Mouse (Mus musculus) right cerebral cortex, postnatal 36 days (tissue): ENCODE data around the gene Zcchc24.

Experiments used
- DNase-seq, 2 experiments: peaks; one replicate each; pipeline ENCODE4 v3.0.0; 2022; ENCODE audit warnings: low spot score in 2 of 2, mixed read lengths in 1 of 2

Gene Zcchc24

GRCm38 (mm10) chr14:25747996-25748756, 20.7 kb downstream of the Zcchc24 start:
- DNase-seq: no peak

- DNase-seq: no peak
These were observed 21.6 kb downstream of the Zcchc24 start for GRCm38 (mm10) chr14:25746971-25747945.

- no peak for DNase-seq
These were observed 22.5 kb downstream of the Zcchc24 start for GRCm38 (mm10) chr14:25746371-25746770.

GRCm38 (mm10) chr14:25745365-25746184, 23.3 kb downstream of the Zcchc24 start:
- no peak for DNase-seq

GRCm38 (mm10) chr14:25742943-25743342, 25.9 kb downstream of the Zcchc24 start:
- no peak for DNase-seq

- no peak for DNase-seq
These were observed 26.9 kb downstream of the Zcchc24 start for GRCm38 (mm10) chr14:25741840-25742367.

GRCm38 (mm10) chr14:25741211-25741610, 27.6 kb downstream of the Zcchc24 start:
- DNase-seq: no peak

GRCm38 (mm10) chr14:25739957-25740565, 28.8 kb downstream of the Zcchc24 start:
- peak; percentile 75 to 77 for DNase-seq

GRCm38 (mm10) chr14:25738591-25739001, 30.2 kb downstream of the Zcchc24 start:
- peak in 1 of 2 experiments; percentile 22 for DNase-seq

- peak; percentile 71 to 80 for DNase-seq
These were observed 32.2 kb downstream of the Zcchc24 start for GRCm38 (mm10) chr14:25736589-25736988.

GRCm38 (mm10) chr14:25736140-25736539, 32.7 kb downstream of the Zcchc24 start:
- no peak for DNase-seq

GRCm38 (mm10) chr14:25734736-25735716, 33.8 kb downstream of the Zcchc24 start:
- no peak for DNase-seq

GRCm38 (mm10) chr14:25727149-25727510, 41.7 kb downstream of the Zcchc24 start:
- no peak for DNase-seq

- no peak for DNase-seq
These were observed 42.4 kb downstream of the Zcchc24 start for GRCm38 (mm10) chr14:25726226-25727148.

GRCm38 (mm10) chr14:25725690-25726089, 43.1 kb downstream of the Zcchc24 start:
- DNase-seq: no peak

- peak in 1 of 2 experiments; percentile 36 for DNase-seq
These were observed 43.8 kb downstream of the Zcchc24 start for GRCm38 (mm10) chr14:25725032-25725497.

GRCm38 (mm10) chr14:25720962-25721707, 47.7 kb downstream of the Zcchc24 start:
- no peak for DNase-seq

- DNase-seq: no peak
These were observed 49.5 kb downstream of the Zcchc24 start for GRCm38 (mm10) chr14:25719371-25719770.
